Mouse (Mus musculus): ENCODE data around the gene Ccdc157. TPM values are rescaled to one million over a fixed set of nuclear protein-coding genes. Genes with fewer than 3 reads are reported as not detected.
"Not testable (repeated sequence)": the region's sequence is repeated elsewhere in the genome, so short reads cannot be mapped to it uniquely, and the experiment has no call there.

Ccdc157 gene
- polyA plus RNA-seq, 1 experiment from 2014 or later, result 2.4 TPM

GRCm38 (mm10) chr11:4128461-4128860 lies 31.6 kb downstream of the Ccdc157 start:
- H3K27ac ChIP-seq (ENCODE audit: low read depth, low read length); H3K27me3 ChIP-seq (replicated peaks; ENCODE audit: control insufficient read depth, insufficient read depth, low read length); H3K9me3 ChIP-seq (replicated peaks; ENCODE audit: control insufficient read depth, low read length); H3K4me3 ChIP-seq (ENCODE audit: low read depth, low read length); H3K36me3 ChIP-seq (ENCODE audit: control insufficient read depth, insufficient read depth, low read length); H3K4me2 ChIP-seq (ENCODE audit: low read length); H3K9ac ChIP-seq (ENCODE audit: low read length); ATAC-seq; H3K4me1 ChIP-seq (ENCODE audit: control insufficient read depth, insufficient read depth, low read length); DNase-seq (ENCODE audit: low spot score): not testable (repeated sequence)
- WGBS, result 93% methylated on average over 4 of the region's 4 CpGs

DNA sequence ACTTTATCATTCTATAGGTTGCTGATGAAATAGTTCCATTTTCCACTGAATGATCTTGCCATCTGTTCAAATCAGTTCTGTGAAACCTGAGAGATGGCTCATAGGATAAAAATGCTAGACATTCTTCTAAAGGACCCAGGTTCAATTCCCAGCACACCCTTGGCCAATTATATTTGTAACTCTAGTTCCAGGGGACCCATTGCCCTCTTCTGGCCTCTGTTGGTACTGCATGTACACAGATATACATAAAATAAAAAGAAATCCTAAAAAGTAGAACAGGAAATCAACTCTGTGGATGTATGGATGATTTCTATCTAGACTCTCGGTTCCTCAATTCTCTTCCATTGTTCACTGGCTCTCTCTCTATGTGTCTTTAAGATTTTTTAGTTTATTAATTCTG lies 33.0 kb downstream of the Ccdc157 start:
- ATAC-seq (no peak), DNase-seq (ENCODE audit: low spot score) (no peak)
- H3K4me2 ChIP-seq (ENCODE audit: low read length), result no peak overlapping the region
- H3K9ac ChIP-seq (ENCODE audit: low read length), result no peak overlapping the region
- no peaks in the 10 kb centered on the region for H3K27me3 ChIP-seq (replicated peaks; ENCODE audit: control insufficient read depth, insufficient read depth, low read length)
- H3K27ac ChIP-seq (ENCODE audit: low read depth, low read length), result no peak overlapping the region
- H3K36me3 ChIP-seq (ENCODE audit: control insufficient read depth, insufficient read depth, low read length), result no peaks in the 10 kb centered on the region
- 94% methylated on average over 1 of the region's 1 CpGs for WGBS
- no peaks in the 10 kb centered on the region for H3K4me1 ChIP-seq (ENCODE audit: control insufficient read depth, insufficient read depth, low read length)
- H3K4me3 ChIP-seq (ENCODE audit: low read depth, low read length), result no peak overlapping the region
- no peaks in the 10 kb centered on the region for H3K9me3 ChIP-seq (replicated peaks; ENCODE audit: control insufficient read depth, low read length)

DNA sequence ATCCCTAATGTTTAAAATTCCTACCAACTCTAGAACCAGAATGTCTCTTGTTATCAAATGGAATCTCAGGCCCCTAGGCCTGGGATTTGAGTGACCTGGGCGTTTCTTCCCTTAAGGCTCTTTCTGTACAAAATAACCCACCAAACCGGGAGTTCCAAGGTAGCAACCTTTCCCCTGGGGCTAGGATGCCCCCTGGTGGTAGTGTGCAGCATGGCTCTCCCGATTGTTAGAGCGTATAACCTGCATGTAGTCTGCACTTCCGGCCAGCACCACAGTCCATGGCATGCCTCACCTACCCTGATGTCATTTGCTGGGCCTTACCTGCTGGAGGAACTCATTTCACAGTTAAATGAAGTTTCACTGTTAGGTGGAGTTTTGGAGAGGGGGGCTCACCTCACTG lies 36.2 kb downstream of the Ccdc157 start:
- Histone ChIP-seq H3K4me3 (ENCODE audit: low read depth, low read length) (no peak overlapping the region), H3K4me1 (ENCODE audit: control insufficient read depth, insufficient read depth, low read length) (no peaks in the 10 kb centered on the region), H3K9ac (ENCODE audit: low read length) (no peak overlapping the region), H3K9me3 (replicated peaks; ENCODE audit: control insufficient read depth, low read length) (no peaks in the 10 kb centered on the region), H3K27me3 (replicated peaks; ENCODE audit: control insufficient read depth, insufficient read depth, low read length) (no peaks in the 10 kb centered on the region; the same call in 1 of the 2 replicates), H3K27ac (ENCODE audit: low read depth, low read length) (no peak overlapping the region), H3K4me2 (ENCODE audit: low read length) (no peak overlapping the region), H3K36me3 (ENCODE audit: control insufficient read depth, insufficient read depth, low read length) (no peaks in the 10 kb centered on the region)
- WGBS, result 65% methylated on average over 5 of the region's 5 CpGs
- DNase-seq (ENCODE audit: low spot score) (peak; percentile 14), ATAC-seq (no peak)

GRCm38 (mm10) chr11:4122742-4123579 lies 37.1 kb downstream of the Ccdc157 start, which contains the start of gene Sec14l2:
Sec14l2 (minus strand) TSS chr11:4123415.
- no peak within 1 kb of the TSS for H3K27ac ChIP-seq (ENCODE audit: low read depth, low read length)
- H3K4me2 ChIP-seq (ENCODE audit: low read length), result no peak within 1 kb of the TSS
- ATAC-seq (no peak), DNase-seq (ENCODE audit: low spot score) (no peak)
- no peak within 1 kb of the TSS for H3K4me3 ChIP-seq (ENCODE audit: low read depth, low read length)
- WGBS, result 65% methylated on average over 10 of the region's 10 CpGs
- H3K27me3 ChIP-seq (replicated peaks; ENCODE audit: control insufficient read depth, insufficient read depth, low read length), result no peaks in the 10 kb centered on the region; the same call in 1 of the 2 replicates
- H3K9ac ChIP-seq (ENCODE audit: low read length), result no peak within 1 kb of the TSS
- no peaks in the 10 kb centered on the region for H3K9me3 ChIP-seq (replicated peaks; ENCODE audit: control insufficient read depth, low read length)
- 0 out of 2 replicates have a peak, but pooled peaks cover under 1% of the 10 kb centered on the region for H3K4me1 ChIP-seq (ENCODE audit: control insufficient read depth, insufficient read depth, low read length)
- H3K36me3 ChIP-seq (ENCODE audit: control insufficient read depth, insufficient read depth, low read length), result no peaks in the 10 kb centered on the region

DNA sequence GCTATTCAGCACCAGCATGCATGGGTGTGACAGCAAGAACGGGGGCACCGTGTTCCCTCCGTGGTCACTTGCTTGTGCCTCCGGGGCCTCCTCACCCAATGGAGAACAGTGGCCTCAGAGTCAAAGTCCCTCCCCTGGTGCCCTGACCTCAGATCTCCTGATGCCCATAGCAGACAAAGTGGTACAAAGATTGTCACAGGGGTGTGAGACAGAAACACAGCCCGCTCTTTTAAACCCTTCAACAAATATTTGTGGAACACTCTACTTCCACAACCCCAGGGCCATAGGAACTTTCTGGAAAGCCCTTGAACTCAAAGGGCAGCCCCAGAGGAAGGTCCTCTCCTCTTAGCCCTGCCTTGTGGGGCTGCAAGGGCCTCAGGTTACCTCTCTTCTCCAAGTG lies 37.9 kb downstream of the Ccdc157 start:
- Histone ChIP-seq H3K9ac (ENCODE audit: low read length) (no peak overlapping the region), H3K4me3 (ENCODE audit: low read depth, low read length) (no peak overlapping the region), H3K36me3 (ENCODE audit: control insufficient read depth, insufficient read depth, low read length) (no peaks in the 10 kb centered on the region), H3K27me3 (replicated peaks; ENCODE audit: control insufficient read depth, insufficient read depth, low read length) (no peaks in the 10 kb centered on the region; the same call in 1 of the 2 replicates), H3K27ac (ENCODE audit: low read depth, low read length) (no peak overlapping the region), H3K9me3 (replicated peaks; ENCODE audit: control insufficient read depth, low read length) (no peaks in the 10 kb centered on the region), H3K4me1 (ENCODE audit: control insufficient read depth, insufficient read depth, low read length) (0 out of 2 replicates have a peak, but pooled peaks cover 3% of the 10 kb centered on the region), H3K4me2 (ENCODE audit: low read length) (no peak overlapping the region)
- DNase-seq (ENCODE audit: low spot score) (no peak), ATAC-seq (no peak)
- 85% methylated on average over 5 of the region's 5 CpGs for WGBS

GRCm38 (mm10) chr11:4121691-4122090 lies 38.4 kb downstream of the Ccdc157 start:
- WGBS, result 81% methylated on average over 3 of the region's 3 CpGs
- H3K27ac ChIP-seq (ENCODE audit: low read depth, low read length), result no peak overlapping the region
- DNase-seq (ENCODE audit: low spot score) (no peak), ATAC-seq (no peak)
- H3K9ac ChIP-seq (ENCODE audit: low read length), result no peak overlapping the region
- no peaks in the 10 kb centered on the region for H3K36me3 ChIP-seq (ENCODE audit: control insufficient read depth, insufficient read depth, low read length)
- no peak overlapping the region for H3K4me2 ChIP-seq (ENCODE audit: low read length)
- H3K4me1 ChIP-seq (ENCODE audit: control insufficient read depth, insufficient read depth, low read length), result 0 out of 2 replicates have a peak, but pooled peaks cover 5% of the 10 kb centered on the region
- no peaks in the 10 kb centered on the region; the same call in 1 of the 2 replicates for H3K27me3 ChIP-seq (replicated peaks; ENCODE audit: control insufficient read depth, insufficient read depth, low read length)
- H3K4me3 ChIP-seq (ENCODE audit: low read depth, low read length), result no peak overlapping the region
- no peaks in the 10 kb centered on the region for H3K9me3 ChIP-seq (replicated peaks; ENCODE audit: control insufficient read depth, low read length)

- H3K27ac ChIP-seq (ENCODE audit: low read depth, low read length), result no peak overlapping the region
- DNase-seq (ENCODE audit: low spot score), result no peak
- no peak overlapping the region for H3K9ac ChIP-seq (ENCODE audit: low read length)
- no peak overlapping the region for H3K4me2 ChIP-seq (ENCODE audit: low read length)
- no peak overlapping the region for H3K4me3 ChIP-seq (ENCODE audit: low read depth, low read length)
- H3K36me3 ChIP-seq (ENCODE audit: control insufficient read depth, insufficient read depth, low read length), result no peaks in the 10 kb centered on the region
- ATAC-seq, result no peak
- 0 out of 2 replicates have a peak, but pooled peaks cover 7% of the 10 kb centered on the region for H3K4me1 ChIP-seq (ENCODE audit: control insufficient read depth, insufficient read depth, low read length)
- no peaks in the 10 kb centered on the region for H3K9me3 ChIP-seq (replicated peaks; ENCODE audit: control insufficient read depth, low read length)
- H3K27me3 ChIP-seq (replicated peaks; ENCODE audit: control insufficient read depth, insufficient read depth, low read length), result no peaks in the 10 kb centered on the region; the same call in 1 of the 2 replicates
- whole genome bisulfite sequencing, result 81% methylated on average over 5 of the region's 5 CpGs
Measured at GRCm38 (mm10) chr11:4119635-4120034, 40.5 kb downstream of the Ccdc157 start.

GRCm38 (mm10) chr11:4118081-4118921 lies 41.8 kb downstream of the Ccdc157 start:
- Histone ChIP-seq H3K4me3 (ENCODE audit: low read depth, low read length) (peak overlapping the region; percentile 52), H3K9me3 (replicated peaks; ENCODE audit: control insufficient read depth, low read length) (no peaks in the 10 kb centered on the region), H3K4me2 (ENCODE audit: low read length) (peak overlapping the region; percentile 97), H3K27me3 (replicated peaks; ENCODE audit: control insufficient read depth, insufficient read depth, low read length) (no peaks in the 10 kb centered on the region; the same call in 1 of the 2 replicates), H3K4me1 (ENCODE audit: control insufficient read depth, insufficient read depth, low read length) (0 out of 2 replicates have a peak, but pooled peaks cover 7% of the 10 kb centered on the region), H3K9ac (ENCODE audit: low read length) (peak overlapping the region; percentile 78), H3K36me3 (ENCODE audit: control insufficient read depth, insufficient read depth, low read length) (no peaks in the 10 kb centered on the region), H3K27ac (ENCODE audit: low read depth, low read length) (no peak overlapping the region)
- DNase-seq (ENCODE audit: low spot score), result peak; percentile 79
- ATAC-seq, result peak; percentile 80
- 2% methylated on average over 41 of the region's 41 CpGs for WGBS
